Mouse (Mus musculus): ENCODE data around the gene Grb2.

The Grb2 gene

GRCm38 (mm10) chr11:115711133-115711532, 2.7 kb upstream of the Grb2 start:
- DNase-seq, result no peak

- DNase-seq, result no peak
Measured at GRCm38 (mm10) chr11:115709829-115710559, 1.6 kb upstream of the Grb2 start.

- DNase-seq, result peak; percentile 58
Measured at GRCm38 (mm10) chr11:115708956-115709828, 795 bp upstream of the Grb2 start.

GRCm38 (mm10) chr11:115707313-115708208, 836 bp downstream of the Grb2 start:
- DNase-seq, result peak; percentile 66

GRCm38 (mm10) chr11:115706584-115706983, 1.8 kb downstream of the Grb2 start:
- DNase-seq, result no peak

- DNase-seq, result no peak
Measured at GRCm38 (mm10) chr11:115705561-115705960, 2.8 kb downstream of the Grb2 start.

- DNase-seq, result no peak
Measured at GRCm38 (mm10) chr11:115704648-115705047, 3.7 kb downstream of the Grb2 start.

GRCm38 (mm10) chr11:115703466-115703865, 4.9 kb downstream of the Grb2 start:
- DNase-seq, result no peak

GRCm38 (mm10) chr11:115698986-115699728, 9.2 kb downstream of the Grb2 start:
- DNase-seq, result peak; percentile 93

- DNase-seq, result no peak
Measured at GRCm38 (mm10) chr11:115697722-115698121, 10.7 kb downstream of the Grb2 start.

- no peak for DNase-seq
Measured at GRCm38 (mm10) chr11:115697091-115697490, 11.3 kb downstream of the Grb2 start.

GRCm38 (mm10) chr11:115696471-115696870, 11.9 kb downstream of the Grb2 start:
- no peak for DNase-seq

- DNase-seq, result no peak
Measured at GRCm38 (mm10) chr11:115693979-115694578, 14.3 kb downstream of the Grb2 start.

GRCm38 (mm10) chr11:115692800-115693199, 15.6 kb downstream of the Grb2 start:
- DNase-seq, result peak; percentile 32

GRCm38 (mm10) chr11:115691976-115692375, 16.4 kb downstream of the Grb2 start:
- no peak for DNase-seq

GRCm38 (mm10) chr11:115691511-115691910, 16.9 kb downstream of the Grb2 start:
- DNase-seq, result no peak

- no peak for DNase-seq
Measured at GRCm38 (mm10) chr11:115691013-115691412, 17.4 kb downstream of the Grb2 start.

- no peak for DNase-seq
Measured at GRCm38 (mm10) chr11:115690356-115690755, 18.0 kb downstream of the Grb2 start.

- DNase-seq, result no peak
Measured at GRCm38 (mm10) chr11:115689137-115689915, 19.1 kb downstream of the Grb2 start.

GRCm38 (mm10) chr11:115686369-115686768, 22.0 kb downstream of the Grb2 start:
- DNase-seq, result no peak

GRCm38 (mm10) chr11:115685954-115686353, 22.4 kb downstream of the Grb2 start:
- no peak for DNase-seq
